Mouse (Mus musculus): ENCODE measurements at regions not wholly inside any gene's neighbourhood (a gene's known extent, or its start where the extent isn't known, plus 50 kb on each side); places are given as distances from the start of the nearest gene placed in this dataset.

GRCm38 (mm10) chr13:35463850-35464249 is 195.8 kb upstream of the Cdyl start:
- in situ Hi-C loops (cut with MboI, MseI), result no loop called here

GRCm38 (mm10) chr13:35469361-35470198 is 190.1 kb upstream of the Cdyl start:
- in situ Hi-C loops (cut with MboI, MseI), result no loop called here

- in situ Hi-C loops (cut with MboI, MseI), result no loop called here
Observed at GRCm38 (mm10) chr13:35478226-35478625, 181.4 kb upstream of the Cdyl start.

GRCm38 (mm10) chr13:35482340-35482739 is 177.3 kb upstream of the Cdyl start:
- in situ Hi-C loops (cut with MboI, MseI), result no loop called here

GRCm38 (mm10) chr13:35486125-35486524 is 173.5 kb upstream of the Cdyl start:
- in situ Hi-C loops (cut with MboI, MseI), result no loop called here

- in situ Hi-C loops (cut with MboI, MseI), result no loop called here
Observed at GRCm38 (mm10) chr13:35499776-35500175, 159.9 kb upstream of the Cdyl start.

GRCm38 (mm10) chr13:35500891-35501290 is 158.7 kb upstream of the Cdyl start:
- in situ Hi-C loops (cut with MboI, MseI), result no loop called here

GRCm38 (mm10) chr13:35501351-35502146 is 158.1 kb upstream of the Cdyl start:
- in situ Hi-C loops (cut with MboI, MseI), result no loop called here

- in situ Hi-C loops (cut with MboI, MseI), result no loop called here
Observed at GRCm38 (mm10) chr13:35502147-35502522, 157.5 kb upstream of the Cdyl start.

GRCm38 (mm10) chr13:35503362-35503821 is 156.2 kb upstream of the Cdyl start:
- in situ Hi-C loops (cut with MboI, MseI), result no loop called here

- in situ Hi-C loops (cut with MboI, MseI), result no loop called here
Observed at GRCm38 (mm10) chr13:35507195-35507594, 152.4 kb upstream of the Cdyl start.

GRCm38 (mm10) chr13:35512029-35512507 is 147.6 kb upstream of the Cdyl start:
- in situ Hi-C loops (cut with MboI, MseI), result no loop called here

- in situ Hi-C loops (cut with MboI, MseI), result no loop called here
Observed at GRCm38 (mm10) chr13:35513120-35513519, 146.5 kb upstream of the Cdyl start.

- in situ Hi-C loops (cut with MboI, MseI), result no loop called here
Observed at GRCm38 (mm10) chr13:35515291-35515690, 144.3 kb upstream of the Cdyl start.

GRCm38 (mm10) chr13:35517692-35518091 is 141.9 kb upstream of the Cdyl start:
- in situ Hi-C loops (cut with MboI, MseI), result no loop called here

- in situ Hi-C loops (cut with MboI, MseI), result no loop called here
Observed at GRCm38 (mm10) chr13:35522272-35522671, 137.4 kb upstream of the Cdyl start.

- in situ Hi-C loops (cut with MboI, MseI), result no loop called here
Observed at GRCm38 (mm10) chr13:35529577-35529976, 130.1 kb upstream of the Cdyl start.

- in situ Hi-C loops (cut with MboI, MseI), result no loop called here
Observed at GRCm38 (mm10) chr13:35537106-35537505, 122.5 kb upstream of the Cdyl start.

GRCm38 (mm10) chr13:35537936-35538335 is 121.7 kb upstream of the Cdyl start:
- in situ Hi-C loops (cut with MboI, MseI), result no loop called here

- in situ Hi-C loops (cut with MboI, MseI), result no loop called here
Observed at GRCm38 (mm10) chr13:35540433-35540832, 119.2 kb upstream of the Cdyl start.

GRCm38 (mm10) chr13:35541053-35541452 is 118.6 kb upstream of the Cdyl start:
- in situ Hi-C loops (cut with MboI, MseI), result no loop called here

GRCm38 (mm10) chr13:35564006-35564405 is 95.6 kb upstream of the Cdyl start:
- in situ Hi-C loops (cut with MboI, MseI), result no loop called here

GRCm38 (mm10) chr13:35581616-35582015 is 78.0 kb upstream of the Cdyl start:
- in situ Hi-C loops (cut with MboI, MseI), result no loop called here

Measured in T-helper 1 cell (primary cell).